Mouse (Mus musculus): ENCODE results near the gene Hus1. TPM values are rescaled to one million over a fixed set of nuclear protein-coding genes. Genes with fewer than 3 reads are reported as not detected.

Hus1 gene
- polyA plus RNA-seq, 2 experiments: 7.8 to 8.8 TPM

- TF ChIP-seq EP300 (IDR thresholded peaks at IDR 0.05; ENCODE audit: low read depth) (no peak), CTCF (IDR thresholded peaks at IDR 0.05; ENCODE audit: low read depth) (no peak)
- H3K36me3 ChIP-seq (replicated peaks; ENCODE audit: control insufficient read depth, insufficient read depth, low read depth): no peaks in the 10 kb centered on the region
- DNase-seq (ENCODE audit: low read depth in 3 of 3, low spot score in 3 of 3): no peak
- no peak overlapping the region for H3K27ac ChIP-seq
- no peak overlapping the region for H3K9ac ChIP-seq (replicated peaks)
- no peaks in the 10 kb centered on the region for H3K9me3 ChIP-seq (ENCODE audit: control insufficient read depth, low read length)
- no peak overlapping the region for H3K4me2 ChIP-seq (ENCODE audit: low read depth)
- ATAC-seq (ENCODE audit: insufficient read depth): no peak
- H3K4me3 ChIP-seq (ENCODE audit: insufficient read depth in 1 of 2, low read depth in 2 of 2, low read length in 2 of 2): no peak overlapping the region
- WGBS (ENCODE audit: insufficient replicate concordance): 31% methylated on average over 2 of the region's 2 CpGs
- no peaks in the 10 kb centered on the region for H3K27me3 ChIP-seq (ENCODE audit: control insufficient read depth, insufficient read depth, low read length)
- peaks cover 0 to 6% of the 10 kb centered on the region in 2 experiments; a peak in 2 of 4 replicates for H3K4me1 ChIP-seq (replicated peaks; ENCODE audit: control insufficient read depth in 2 of 2, insufficient read depth in 2 of 2, low read length in 1 of 2)
These were observed 40.9 kb upstream of the Hus1 start for GRCm38 (mm10) chr11:9051895-9052294.

- no peaks in the 10 kb centered on the region for H3K27me3 ChIP-seq (ENCODE audit: control insufficient read depth, insufficient read depth, low read length)
- H3K9ac ChIP-seq (replicated peaks): no peak overlapping the region
- H3K36me3 ChIP-seq (replicated peaks; ENCODE audit: control insufficient read depth, insufficient read depth, low read depth): no peaks in the 10 kb centered on the region
- no peak overlapping the region for H3K27ac ChIP-seq
- no peak overlapping the region for H3K4me2 ChIP-seq (ENCODE audit: low read depth)
- H3K4me3 ChIP-seq (ENCODE audit: insufficient read depth in 1 of 2, low read depth in 2 of 2, low read length in 2 of 2): no peak overlapping the region
- 65% methylated on average over 4 of the region's 4 CpGs for WGBS (ENCODE audit: insufficient replicate concordance)
- DNase-seq (ENCODE audit: low read depth in 3 of 3, low spot score in 3 of 3): no peak
- no peaks in the 10 kb centered on the region for H3K9me3 ChIP-seq (ENCODE audit: control insufficient read depth, low read length)
- no peak for ATAC-seq (ENCODE audit: insufficient read depth)
- TF ChIP-seq CTCF (IDR thresholded peaks at IDR 0.05; ENCODE audit: low read depth): no peak
- TF ChIP-seq EP300 (IDR thresholded peaks at IDR 0.05; ENCODE audit: low read depth): no peak
- peaks cover 0 to 6% of the 10 kb centered on the region in 2 experiments; a peak in 2 of 4 replicates for H3K4me1 ChIP-seq (replicated peaks; ENCODE audit: control insufficient read depth in 2 of 2, insufficient read depth in 2 of 2, low read length in 1 of 2)
These were observed 39.2 kb upstream of the Hus1 start for GRCm38 (mm10) chr11:9050241-9050640.

GRCm38 (mm10) chr11:9048703-9049060 is 37.7 kb upstream of the Hus1 start, which contains the start of gene Sun3:
Sun3 (minus strand) TSS chr11:9048991.
- Histone ChIP-seq H3K36me3 (replicated peaks; ENCODE audit: control insufficient read depth, insufficient read depth, low read depth) (no peaks in the 10 kb centered on the region), H3K4me1 (replicated peaks; ENCODE audit: control insufficient read depth in 2 of 2, insufficient read depth in 2 of 2, low read length in 1 of 2) (peaks cover 0 to 6% of the 10 kb centered on the region in 2 experiments; a peak in 2 of 4 replicates), H3K9ac (replicated peaks) (no peak within 1 kb of the TSS), H3K27ac (no peak within 1 kb of the TSS), H3K4me2 (ENCODE audit: low read depth) (peak within 1 kb of the TSS; percentile 72), H3K4me3 (ENCODE audit: insufficient read depth in 1 of 2, low read depth in 2 of 2, low read length in 2 of 2) (peak within 1 kb of the TSS; percentile 43 to 52), H3K9me3 (ENCODE audit: control insufficient read depth, low read length) (no peaks in the 10 kb centered on the region), H3K27me3 (ENCODE audit: control insufficient read depth, insufficient read depth, low read length) (no peaks in the 10 kb centered on the region)
- ATAC-seq (ENCODE audit: insufficient read depth): peak; percentile 59
- TF ChIP-seq CTCF (IDR thresholded peaks at IDR 0.05; ENCODE audit: low read depth) (no peak), EP300 (IDR thresholded peaks at IDR 0.05; ENCODE audit: low read depth) (no peak)
- no peak for DNase-seq (ENCODE audit: low read depth in 3 of 3, low spot score in 3 of 3)
- under 1% methylated on average over 18 of the region's 18 CpGs for WGBS (ENCODE audit: insufficient replicate concordance)

- Histone ChIP-seq H3K9ac (replicated peaks) (no peak within 1 kb of the TSS), H3K36me3 (replicated peaks; ENCODE audit: control insufficient read depth, insufficient read depth, low read depth) (no peaks in the 10 kb centered on the region), H3K27me3 (ENCODE audit: control insufficient read depth, insufficient read depth, low read length) (no peaks in the 10 kb centered on the region), H3K9me3 (ENCODE audit: control insufficient read depth, low read length) (no peaks in the 10 kb centered on the region), H3K4me2 (ENCODE audit: low read depth) (peak within 1 kb of the TSS; percentile 72), H3K4me1 (replicated peaks; ENCODE audit: control insufficient read depth in 2 of 2, insufficient read depth in 2 of 2, low read length in 1 of 2) (peaks cover 0 to 6% of the 10 kb centered on the region in 2 experiments; a peak in 2 of 4 replicates), H3K4me3 (ENCODE audit: insufficient read depth in 1 of 2, low read depth in 2 of 2, low read length in 2 of 2) (peak within 1 kb of the TSS; percentile 43 to 52), H3K27ac (no peak within 1 kb of the TSS)
- peak; percentile 50 to 57 (median 56) for DNase-seq (ENCODE audit: low read depth in 3 of 3, low spot score in 3 of 3)
- peak; percentile 97 for ATAC-seq (ENCODE audit: insufficient read depth)
- 2% methylated on average over 21 of the region's 21 CpGs for whole genome bisulfite sequencing (ENCODE audit: insufficient replicate concordance)
- TF ChIP-seq CTCF (IDR thresholded peaks at IDR 0.05; ENCODE audit: low read depth) (no peak), EP300 (IDR thresholded peaks at IDR 0.05; ENCODE audit: low read depth) (no peak)
These were observed 37.2 kb upstream of the Hus1 start, which contains the start of gene Gm11992 for GRCm38 (mm10) chr11:9048011-9048702. Gm11992 (plus strand) TSS chr11:9048594.

GRCm38 (mm10) chr11:9047044-9047443 is 36.1 kb upstream of the Hus1 start:
- peaks cover 0 to 6% of the 10 kb centered on the region in 2 experiments; a peak in 2 of 4 replicates for H3K4me1 ChIP-seq (replicated peaks; ENCODE audit: control insufficient read depth in 2 of 2, insufficient read depth in 2 of 2, low read length in 1 of 2)
- no peaks in the 10 kb centered on the region for H3K9me3 ChIP-seq (ENCODE audit: control insufficient read depth, low read length)
- TF ChIP-seq EP300 (IDR thresholded peaks at IDR 0.05; ENCODE audit: low read depth): no peak
- TF ChIP-seq CTCF (IDR thresholded peaks at IDR 0.05; ENCODE audit: low read depth): no peak
- H3K9ac ChIP-seq (replicated peaks): no peak overlapping the region
- DNase-seq (ENCODE audit: low read depth in 3 of 3, low spot score in 3 of 3): no peak
- ATAC-seq (ENCODE audit: insufficient read depth): no peak
- no peak overlapping the region for H3K4me2 ChIP-seq (ENCODE audit: low read depth)
- no peaks in the 10 kb centered on the region for H3K36me3 ChIP-seq (replicated peaks; ENCODE audit: control insufficient read depth, insufficient read depth, low read depth)
- no peak overlapping the region for H3K4me3 ChIP-seq (ENCODE audit: insufficient read depth in 1 of 2, low read depth in 2 of 2, low read length in 2 of 2)
- no peaks in the 10 kb centered on the region for H3K27me3 ChIP-seq (ENCODE audit: control insufficient read depth, insufficient read depth, low read length)
- no peak overlapping the region for H3K27ac ChIP-seq
- WGBS (ENCODE audit: insufficient replicate concordance): 64% methylated on average over 5 of the region's 5 CpGs

All from liver, embryonic 14.5 days (tissue).